Mouse (Mus musculus) spleen, adult 12 weeks (tissue): Measurements from ENCODE around the gene Lpar5.
A peak's percentile ranks its signal among the peaks of the same experiment; 100 is the strongest.

Source experiments
- DNase-seq: peaks from one replicate; pipeline ENCODE4 v3.0.0; 2022; ENCODE audit warnings: low spot score

Gene Lpar5

DNA sequence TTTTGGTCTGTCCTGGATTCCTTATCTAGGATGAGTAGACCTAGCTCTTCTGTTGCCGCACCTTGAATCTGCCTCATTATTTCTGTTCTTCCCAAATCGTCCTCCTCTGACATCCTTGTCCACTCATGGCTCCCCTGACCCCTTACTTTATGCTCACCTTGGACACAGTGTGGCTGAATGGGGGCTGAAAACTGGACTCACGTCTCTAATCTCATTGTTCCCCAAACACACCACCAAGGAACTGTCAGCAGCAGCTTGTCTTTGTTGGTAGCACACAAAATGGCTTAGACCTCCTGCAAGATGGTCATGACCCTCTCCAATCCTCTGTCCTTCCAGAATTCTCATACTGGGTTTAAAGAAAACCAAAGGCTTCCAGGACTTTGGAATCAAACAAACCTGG, 20.2 kb downstream of the Lpar5 start:
- DNase-seq: no peak

- no peak for DNase-seq
These were observed 21.0 kb downstream of the Lpar5 start for GRCm38 (mm10) chr6:125088561-125089321.

DNA sequence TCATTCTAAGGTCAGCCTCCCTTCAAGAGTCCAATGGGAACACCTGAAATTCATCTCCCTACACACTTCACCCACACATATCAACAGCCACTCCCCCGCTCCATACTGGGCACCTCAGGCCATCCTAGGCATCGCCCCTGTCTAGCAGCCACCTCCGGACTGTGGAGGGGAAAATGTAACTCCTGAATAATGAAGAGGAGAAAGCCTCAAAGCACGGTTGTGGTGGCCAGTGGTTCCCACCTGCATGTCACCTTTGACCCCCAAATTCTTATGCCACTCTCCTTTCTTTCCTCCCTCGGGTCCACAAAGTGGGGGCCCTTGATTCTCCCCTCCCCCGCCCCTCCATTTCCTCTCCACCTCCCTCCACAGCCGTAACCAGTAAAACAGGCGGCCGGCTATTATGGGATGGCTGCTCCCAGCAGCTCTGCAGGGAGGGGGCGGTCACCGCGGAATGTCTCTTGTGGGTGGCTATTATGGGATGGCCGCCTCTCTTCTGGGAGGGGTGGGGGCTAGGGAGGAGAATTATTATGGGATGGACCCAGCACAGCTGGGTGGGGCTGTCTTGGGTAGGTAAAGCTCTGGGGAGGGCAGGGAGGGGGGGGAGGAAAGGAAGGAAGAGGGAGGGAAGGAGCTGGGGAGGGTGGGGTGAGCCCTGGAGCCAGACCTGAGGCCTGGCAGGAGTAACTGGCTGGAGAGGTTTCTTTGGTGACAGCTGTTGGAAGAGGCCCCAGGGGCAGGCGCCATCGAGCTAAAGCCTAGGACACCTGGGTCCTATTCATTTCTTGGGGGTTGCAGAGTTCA, 22.0 kb downstream of the Lpar5 start:
- DNase-seq: no peak

- DNase-seq: no peak
These were observed 22.8 kb downstream of the Lpar5 start for GRCm38 (mm10) chr6:125090341-125091085.

GRCm38 (mm10) chr6:125092372-125092771, 24.7 kb downstream of the Lpar5 start:
- DNase-seq: no peak

DNA sequence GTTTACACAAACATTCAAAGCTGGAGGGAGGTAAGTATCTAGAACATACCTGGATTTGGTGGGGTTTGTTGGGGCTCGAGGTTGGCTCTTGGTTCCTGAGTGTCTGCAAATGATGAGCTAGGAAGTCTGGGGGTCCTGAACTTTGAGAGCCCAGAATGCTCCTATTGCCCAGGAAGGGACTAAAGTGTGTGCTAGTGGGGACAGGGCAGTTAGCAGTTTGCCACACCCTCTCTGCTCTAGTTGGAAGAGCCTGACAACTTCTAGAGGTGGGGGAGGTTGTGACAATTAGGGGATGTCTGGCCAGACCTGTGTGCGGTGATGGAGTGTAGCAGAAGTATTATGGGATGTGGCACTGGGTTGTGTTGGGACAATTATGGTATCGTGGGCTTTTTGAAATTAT, 27.1 kb downstream of the Lpar5 start:
- no peak for DNase-seq

DNA sequence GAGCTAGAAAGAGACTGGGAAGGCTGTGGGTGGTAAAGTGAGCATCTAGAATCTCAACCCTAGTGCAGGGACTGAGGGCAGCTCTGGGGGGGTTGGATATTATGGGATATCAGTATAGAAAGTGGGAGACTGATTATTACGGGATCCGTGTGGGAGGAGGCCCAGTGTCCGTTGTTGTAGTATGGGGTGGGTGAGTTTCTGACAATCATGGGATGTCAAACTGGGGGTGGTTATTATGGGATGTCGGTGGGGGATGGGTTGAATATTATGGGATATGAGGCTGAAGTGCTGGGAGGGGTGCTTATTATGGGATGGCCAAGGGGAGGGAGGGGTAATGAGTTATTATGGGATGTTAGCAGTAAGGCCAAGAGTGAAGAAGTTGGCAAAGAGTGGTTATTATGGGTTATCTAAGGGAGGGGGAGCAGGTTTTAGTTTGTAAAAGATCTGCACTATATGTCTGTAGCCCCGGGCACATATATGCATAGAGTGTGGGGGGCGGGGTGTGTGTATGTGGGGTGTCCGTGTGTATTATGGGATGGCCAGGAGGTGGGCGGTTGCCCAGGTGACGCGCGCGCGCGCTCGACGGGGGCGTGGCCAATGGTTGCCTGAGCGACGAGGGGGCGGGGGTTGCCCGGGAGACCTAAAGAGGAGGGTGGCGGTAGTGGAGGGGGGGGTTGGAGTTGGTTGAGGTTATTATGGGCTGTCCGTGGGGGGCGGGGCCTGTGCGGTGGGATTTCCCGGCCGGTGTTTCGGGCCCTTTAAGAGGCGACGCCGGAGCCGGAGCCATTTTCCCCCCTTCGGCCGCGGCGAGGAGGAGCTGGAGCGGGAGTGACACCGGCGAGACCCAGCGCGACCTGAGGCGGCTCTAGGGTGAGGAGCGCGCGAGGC, 27.9 kb downstream of the Lpar5 start, which contains the start of gene Chd4:
Gene Chd4, plus strand, starts transcription at position 591 of the 888 bp plus-strand sequence.
- DNase-seq: peak; percentile 80

DNA sequence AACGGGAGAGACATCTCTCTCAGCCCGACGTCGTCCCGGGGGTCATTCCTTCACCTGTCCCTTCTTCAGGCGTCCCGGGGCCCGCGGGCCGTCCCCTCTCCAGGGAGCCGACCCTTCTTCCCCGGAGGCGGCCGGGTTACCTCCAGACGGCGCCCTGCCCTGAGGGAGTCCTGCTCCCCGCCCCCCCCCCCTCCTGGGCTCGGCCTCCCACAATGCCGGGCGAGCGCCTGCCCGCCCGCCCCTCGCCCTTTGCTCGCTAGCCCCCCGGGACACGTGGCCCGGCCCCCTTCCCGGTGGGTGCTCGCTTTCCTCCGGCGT, 28.5 kb downstream of the Lpar5 start:
- no peak for DNase-seq

- no peak for DNase-seq
These were observed 29.1 kb downstream of the Lpar5 start for GRCm38 (mm10) chr6:125096597-125097345.

DNA sequence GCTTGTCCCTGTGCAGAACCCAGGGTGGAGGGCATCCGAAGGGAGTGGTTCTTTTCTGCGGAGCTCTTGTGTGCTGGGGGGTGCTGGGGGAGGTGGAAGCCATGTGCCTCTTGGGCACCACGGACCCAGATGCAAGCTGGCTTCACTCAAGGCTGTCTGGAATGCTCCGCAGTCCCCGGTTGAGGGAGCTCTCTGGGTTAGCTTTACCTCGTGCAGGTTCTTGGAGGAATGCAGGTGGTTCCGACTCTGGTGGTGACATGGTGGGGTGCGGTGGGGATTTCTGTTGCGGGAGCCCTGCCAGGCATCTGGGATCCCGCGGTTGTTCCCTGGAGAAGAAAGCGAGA, 29.6 kb downstream of the Lpar5 start:
- DNase-seq: no peak

GRCm38 (mm10) chr6:125097951-125098350, 30.2 kb downstream of the Lpar5 start:
- no peak for DNase-seq

- no peak for DNase-seq
These were observed 30.8 kb downstream of the Lpar5 start for GRCm38 (mm10) chr6:125098513-125098912.

- DNase-seq: no peak
These were observed 31.8 kb downstream of the Lpar5 start for GRCm38 (mm10) chr6:125099421-125099971.

GRCm38 (mm10) chr6:125101444-125101843, 33.7 kb downstream of the Lpar5 start:
- DNase-seq: no peak

- peak; percentile 69 for DNase-seq
These were observed 36.5 kb downstream of the Lpar5 start for GRCm38 (mm10) chr6:125104223-125104622.

DNA sequence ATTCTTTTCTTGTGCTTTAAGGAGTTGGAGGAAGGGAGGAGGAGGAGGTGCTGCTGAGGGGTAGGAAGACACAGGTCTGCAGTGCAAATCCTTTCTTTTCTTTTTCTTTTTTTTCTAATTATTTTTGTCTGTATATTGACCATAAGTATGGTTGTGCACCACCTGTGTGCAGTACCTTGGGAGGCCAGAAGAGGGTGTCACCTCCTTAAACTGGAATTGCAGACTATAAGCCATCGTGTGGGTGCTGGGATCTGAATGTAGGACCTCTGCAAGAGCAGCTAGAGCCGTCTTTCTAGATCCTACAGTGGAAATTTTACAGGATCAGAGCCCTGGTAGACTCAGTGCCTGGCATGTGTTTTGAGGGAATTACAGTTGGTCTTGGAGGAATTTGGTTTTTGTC, 40.0 kb downstream of the Lpar5 start:
- DNase-seq: no peak

DNA sequence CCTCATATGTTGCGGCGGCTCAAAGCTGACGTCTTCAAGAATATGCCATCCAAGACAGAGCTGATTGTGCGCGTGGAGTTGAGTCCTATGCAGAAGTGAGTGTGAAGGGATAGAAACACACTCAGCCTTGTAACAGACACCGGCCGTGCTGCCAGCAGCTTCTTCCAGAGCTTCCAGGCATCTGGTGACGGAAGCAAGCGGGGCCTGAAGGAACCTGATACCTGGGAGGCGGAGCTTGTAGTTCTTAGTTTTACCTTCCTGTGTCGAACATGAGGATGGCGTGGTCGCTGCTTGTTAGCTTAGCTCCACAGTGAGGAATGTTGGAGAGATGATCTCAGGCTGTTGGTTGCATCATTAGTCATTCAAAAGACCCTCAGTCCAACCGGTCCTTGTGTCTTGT, 41.7 kb downstream of the Lpar5 start:
- no peak for DNase-seq

GRCm38 (mm10) chr6:125110927-125111326, 43.2 kb downstream of the Lpar5 start:
- no peak for DNase-seq

DNA sequence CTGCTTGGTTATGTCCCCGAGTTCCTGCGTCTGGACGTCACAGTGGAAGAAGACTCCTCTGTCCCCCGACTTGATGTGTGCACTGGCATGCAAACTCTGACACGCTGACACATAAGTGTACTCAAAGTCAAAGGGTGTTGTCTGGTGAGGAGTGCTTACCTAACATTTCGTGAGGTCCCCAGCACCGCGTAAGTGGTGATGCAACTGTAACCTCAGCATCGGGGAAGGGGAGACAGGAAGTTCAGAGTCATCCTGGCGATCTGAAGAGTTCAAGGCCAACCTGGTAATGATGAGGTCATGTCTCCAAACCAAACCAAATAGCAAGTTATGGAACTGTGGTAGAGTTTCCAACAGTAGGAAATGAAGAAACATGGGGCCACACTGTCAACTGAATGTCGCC, 44.8 kb downstream of the Lpar5 start:
- no peak for DNase-seq

GRCm38 (mm10) chr6:125119387-125119786, 51.7 kb downstream of the Lpar5 start:
- no peak for DNase-seq

- DNase-seq: no peak
These were observed 61.0 kb downstream of the Lpar5 start for GRCm38 (mm10) chr6:125128724-125129123.
